Mouse (Mus musculus): ENCODE measurements around the gene Ctnna2.

Gene Ctnna2

GRCm38 (mm10) chr6:77817116-77817515, 162.4 kb downstream of the Ctnna2 start:
- in situ Hi-C loops (cut with MboI, MseI): no loop called here

GRCm38 (mm10) chr6:77811041-77811440, 168.5 kb downstream of the Ctnna2 start:
- in situ Hi-C loops (cut with MboI, MseI): no loop called here

- in situ Hi-C loops (cut with MboI, MseI): no loop called here
Measured at GRCm38 (mm10) chr6:77802604-77803003, 176.9 kb downstream of the Ctnna2 start.

- in situ Hi-C loops (cut with MboI, MseI): no loop called here
Measured at GRCm38 (mm10) chr6:77783342-77783741, 196.2 kb downstream of the Ctnna2 start.

- in situ Hi-C loops (cut with MboI, MseI): no loop called here
Measured at GRCm38 (mm10) chr6:77768357-77769103, 211.0 kb downstream of the Ctnna2 start.

GRCm38 (mm10) chr6:77758164-77758563, 221.3 kb downstream of the Ctnna2 start:
- in situ Hi-C loops (cut with MboI, MseI): no loop called here

GRCm38 (mm10) chr6:77745426-77745825, 234.1 kb downstream of the Ctnna2 start:
- in situ Hi-C loops (cut with MboI, MseI): no loop called here

- in situ Hi-C loops (cut with MboI, MseI): no loop called here
Measured at GRCm38 (mm10) chr6:77743651-77744050, 235.8 kb downstream of the Ctnna2 start.

- in situ Hi-C loops (cut with MboI, MseI): no loop called here
Measured at GRCm38 (mm10) chr6:77742988-77743387, 236.5 kb downstream of the Ctnna2 start.

GRCm38 (mm10) chr6:77738640-77739039, 240.9 kb downstream of the Ctnna2 start:
- in situ Hi-C loops (cut with MboI, MseI): no loop called here

GRCm38 (mm10) chr6:77724952-77725299, 254.6 kb downstream of the Ctnna2 start:
- in situ Hi-C loops (cut with MboI, MseI): no loop called here

GRCm38 (mm10) chr6:77724042-77724951, 255.2 kb downstream of the Ctnna2 start:
- in situ Hi-C loops (cut with MboI, MseI): no loop called here

GRCm38 (mm10) chr6:77694093-77694492, 285.4 kb downstream of the Ctnna2 start:
- in situ Hi-C loops (cut with MboI, MseI): no loop called here

- in situ Hi-C loops (cut with MboI, MseI): no loop called here
Measured at GRCm38 (mm10) chr6:77687173-77687572, 292.3 kb downstream of the Ctnna2 start.

- in situ Hi-C loops (cut with MboI, MseI): no loop called here
Measured at GRCm38 (mm10) chr6:77650127-77650526, 329.4 kb downstream of the Ctnna2 start.

GRCm38 (mm10) chr6:77644591-77644990, 334.9 kb downstream of the Ctnna2 start:
- in situ Hi-C loops (cut with MboI, MseI): no loop called here

GRCm38 (mm10) chr6:77638784-77639183, 340.7 kb downstream of the Ctnna2 start:
- in situ Hi-C loops (cut with MboI, MseI): no loop called here

- in situ Hi-C loops (cut with MboI, MseI): no loop called here
Measured at GRCm38 (mm10) chr6:77633997-77634396, 345.5 kb downstream of the Ctnna2 start.

GRCm38 (mm10) chr6:77628573-77629192, 350.8 kb downstream of the Ctnna2 start:
- in situ Hi-C loops (cut with MboI, MseI): no loop called here

GRCm38 (mm10) chr6:77604642-77605392, 374.7 kb downstream of the Ctnna2 start:
- in situ Hi-C loops (cut with MboI, MseI): no loop called here

GRCm38 (mm10) chr6:77603914-77604313, 375.6 kb downstream of the Ctnna2 start:
- in situ Hi-C loops (cut with MboI, MseI): no loop called here

- in situ Hi-C loops (cut with MboI, MseI): no loop called here
Measured at GRCm38 (mm10) chr6:77599244-77599643, 380.3 kb downstream of the Ctnna2 start.
